Mouse (Mus musculus) limb, embryonic 12.5 days (tissue): ENCODE results near the gene Lins1. TPM values are rescaled to one million over a fixed set of nuclear protein-coding genes. Genes with fewer than 3 reads are reported as not detected.

Source experiments
- ATAC-seq: fragments of 200-750 bp; cut with Nextera tagmentation; 2 replicates; pipeline ENCODE4 v1.8.0; 2017; ENCODE audit warnings: low read depth, moderate TSS enrichment; ENCODE audit not compliant: insufficient number of reproducible peaks, insufficient read depth, low FRiP score, low TSS enrichment
- H3K27ac ChIP-seq: fragments of 300-500 bp; sonication (generic); 2 replicates; pipeline ENCODE4 v1.5.1; 2016; ENCODE audit warnings: mild to moderate bottlenecking, moderate library complexity
- H3K27me3 ChIP-seq: fragments of 300-500 bp; sonication (generic); 2 replicates; pipeline ENCODE4 v1.6.1; 2016; ENCODE audit warnings: mild to moderate bottlenecking, moderate library complexity
- H3K36me3 ChIP-seq: fragments of 300-500 bp; sonication (generic); 2 replicates; pipeline ENCODE4 v1.6.1; 2016; ENCODE audit warnings: mild to moderate bottlenecking, moderate library complexity
- H3K4me1 ChIP-seq: fragments of 300-500 bp; sonication (generic); replicated peaks from 2 replicates; pipeline ENCODE4 v1.6.1; 2016
- H3K4me2 ChIP-seq: fragments of 300-500 bp; sonication (generic); 2 replicates; pipeline ENCODE4 v1.6.1; 2016; ENCODE audit warnings: mild to moderate bottlenecking, moderate library complexity
- H3K4me3 ChIP-seq: fragments of 300-500 bp; sonication (generic); replicated peaks from 2 replicates; pipeline ENCODE4 v1.5.1; 2016; ENCODE audit warnings: mild to moderate bottlenecking
- H3K9ac ChIP-seq: fragments of 300-500 bp; sonication (generic); replicated peaks from 2 replicates; pipeline ENCODE4 v1.6.1; 2016; ENCODE audit warnings: mild to moderate bottlenecking, moderate library complexity
- H3K9me3 ChIP-seq: fragments of 300-500 bp; sonication (generic); 2 replicates; pipeline ENCODE4 v1.6.1; 2016; ENCODE audit warnings: mild to moderate bottlenecking, moderate library complexity
- WGBS: fragments of 180-500 bp; shearing (Covaris S2); methylation state at CpG from one replicate; pipeline ENCODE4 v1.1.7; 2016; 5-methylcytosine and 5-hydroxymethylcytosine counted together
- polyA plus RNA-seq: library from polyadenylated mRNA; unstranded; fragments of >200 nt; fragmentation: Nextera tagmentation; extraction: Ambion mirVana; gene quantifications from 2 replicates; pipeline ENCODE4 v1.2.1, GENCODE M21; 2016

Gene Lins1
- 19.3 and 25.6 TPM in 2 replicates for polyA plus RNA-seq

GRCm38 (mm10) chr7:66689620-66690360, at the start of gene Lins1:
Gene Lins1 (plus strand): TSS chr7:66689889.
- ATAC-seq = peak; percentile 99
- Histone ChIP-seq H3K36me3 (peaks cover 10% of the 10 kb centered on the region; the same call in 1 of the 2 replicates), H3K9me3 (no peaks in the 10 kb centered on the region), H3K4me3 (peak within 1 kb of the TSS; percentile 77), H3K9ac (peak within 1 kb of the TSS; percentile 79), H3K4me2 (peak within 1 kb of the TSS; percentile 93), H3K27ac (peak within 1 kb of the TSS; percentile 92), H3K27me3 (no peaks in the 10 kb centered on the region), H3K4me1 (peaks cover 13% of the 10 kb centered on the region)
- WGBS = under 1% methylated on average over 51 of the region's 52 CpGs

DNA sequence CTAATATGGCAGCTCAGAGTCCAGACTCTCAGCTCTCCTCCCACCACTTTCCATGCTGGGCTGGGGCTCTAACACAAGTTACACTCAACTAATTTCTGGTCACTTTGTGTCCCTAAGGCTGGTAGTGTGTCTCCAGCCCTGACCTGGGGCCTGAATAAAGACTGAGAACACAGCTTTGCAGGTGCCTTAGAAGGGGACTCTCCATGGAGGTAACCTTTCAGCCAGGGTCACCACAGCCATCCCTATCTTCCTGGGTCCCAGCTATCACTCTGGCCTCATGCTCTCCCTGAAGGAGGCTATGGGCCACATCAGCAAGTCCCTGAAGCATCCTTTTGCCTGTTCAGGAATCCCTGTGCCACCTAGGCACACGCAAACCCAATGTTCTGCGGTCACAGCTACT, 44.0 kb upstream of the Lins1 start:
- Histone ChIP-seq H3K27ac (no peak overlapping the region), H3K4me3 (no peak overlapping the region), H3K4me2 (no peak overlapping the region), H3K27me3 (no peaks in the 10 kb centered on the region), H3K4me1 (no peaks in the 10 kb centered on the region), H3K36me3 (peaks cover 39% of the 10 kb centered on the region), H3K9ac (no peak overlapping the region), H3K9me3 (no peaks in the 10 kb centered on the region)
- 99% methylated on average over 2 of the region's 2 CpGs for WGBS
- ATAC-seq = no peak

GRCm38 (mm10) chr7:66649181-66649580, 40.5 kb upstream of the Lins1 start:
- no peak overlapping the region for H3K4me2 ChIP-seq
- no peak overlapping the region for H3K27ac ChIP-seq
- no peak overlapping the region for H3K9ac ChIP-seq
- no peaks in the 10 kb centered on the region for H3K4me1 ChIP-seq
- H3K4me3 ChIP-seq = no peak overlapping the region
- H3K27me3 ChIP-seq = no peaks in the 10 kb centered on the region
- H3K36me3 ChIP-seq = peaks cover 52% of the 10 kb centered on the region
- 93% methylated on average over 2 of the region's 2 CpGs for WGBS
- no peaks in the 10 kb centered on the region for H3K9me3 ChIP-seq
- no peak for ATAC-seq

- no peaks in the 10 kb centered on the region for H3K4me1 ChIP-seq
- no peak overlapping the region for H3K9ac ChIP-seq
- ATAC-seq = no peak
- no peak overlapping the region for H3K27ac ChIP-seq
- H3K36me3 ChIP-seq = peaks cover 66% of the 10 kb centered on the region
- no peaks in the 10 kb centered on the region for H3K27me3 ChIP-seq
- no peak overlapping the region for H3K4me2 ChIP-seq
- H3K4me3 ChIP-seq = no peak overlapping the region
- 62% methylated on average over 5 of the region's 5 CpGs for WGBS
- H3K9me3 ChIP-seq = no peaks in the 10 kb centered on the region
Observed at GRCm38 (mm10) chr7:66650883-66651282, 38.8 kb upstream of the Lins1 start.

- WGBS = 89% methylated on average over 4 of the region's 4 CpGs
- no peaks in the 10 kb centered on the region for H3K4me1 ChIP-seq
- H3K4me2 ChIP-seq = no peak overlapping the region
- no peak overlapping the region for H3K27ac ChIP-seq
- no peak for ATAC-seq
- no peaks in the 10 kb centered on the region for H3K9me3 ChIP-seq
- H3K9ac ChIP-seq = no peak overlapping the region
- H3K27me3 ChIP-seq = no peaks in the 10 kb centered on the region
- H3K4me3 ChIP-seq = no peak overlapping the region
- peaks cover 69% of the 10 kb centered on the region for H3K36me3 ChIP-seq
Observed at GRCm38 (mm10) chr7:66652216-66652615, 37.5 kb upstream of the Lins1 start.

GRCm38 (mm10) chr7:66653596-66653995, 36.1 kb upstream of the Lins1 start:
- Histone ChIP-seq H3K4me2 (no peak overlapping the region), H3K4me1 (no peaks in the 10 kb centered on the region), H3K27ac (no peak overlapping the region), H3K36me3 (peaks cover 73% of the 10 kb centered on the region), H3K9ac (no peak overlapping the region), H3K27me3 (no peaks in the 10 kb centered on the region), H3K9me3 (no peaks in the 10 kb centered on the region), H3K4me3 (no peak overlapping the region)
- 93% methylated on average over 9 of the region's 9 CpGs for WGBS
- ATAC-seq = no peak

- H3K9ac ChIP-seq = no peak overlapping the region
- H3K27ac ChIP-seq = no peak overlapping the region
- no peaks in the 10 kb centered on the region for H3K27me3 ChIP-seq
- H3K4me1 ChIP-seq = no peaks in the 10 kb centered on the region
- no peak overlapping the region for H3K4me3 ChIP-seq
- H3K4me2 ChIP-seq = no peak overlapping the region
- WGBS = 92% methylated on average over 9 of the region's 9 CpGs
- no peaks in the 10 kb centered on the region for H3K9me3 ChIP-seq
- H3K36me3 ChIP-seq = peaks cover 81% of the 10 kb centered on the region
- ATAC-seq = no peak
Observed at GRCm38 (mm10) chr7:66655471-66655870, 34.2 kb upstream of the Lins1 start.

DNA sequence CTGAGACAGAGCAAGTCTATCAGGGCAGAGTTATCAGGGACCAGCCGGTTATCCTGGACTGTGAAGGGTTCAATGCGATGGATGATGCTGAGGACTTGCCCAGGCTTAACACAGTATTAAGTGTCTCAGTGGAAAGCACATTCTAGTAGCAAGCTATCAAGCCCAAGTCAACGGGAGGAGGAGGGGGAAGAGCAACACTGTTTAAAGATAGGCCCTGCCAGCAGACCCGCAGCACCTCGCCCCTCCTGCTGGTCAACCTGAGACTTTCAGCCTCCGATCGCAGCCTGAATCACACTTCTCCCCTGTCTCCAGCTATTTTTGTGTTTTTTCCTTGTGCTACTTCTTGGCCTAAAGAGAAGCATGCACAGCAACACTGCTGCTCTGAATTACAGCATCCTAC, 29.4 kb upstream of the Lins1 start:
- 79% methylated on average over 7 of the region's 7 CpGs for WGBS
- H3K4me2 ChIP-seq = no peak overlapping the region
- H3K27ac ChIP-seq = no peak overlapping the region
- no peak overlapping the region for H3K4me3 ChIP-seq
- ATAC-seq = no peak
- H3K9me3 ChIP-seq = no peaks in the 10 kb centered on the region
- no peaks in the 10 kb centered on the region for H3K4me1 ChIP-seq
- H3K36me3 ChIP-seq = peaks cover 51% of the 10 kb centered on the region
- no peak overlapping the region for H3K9ac ChIP-seq
- H3K27me3 ChIP-seq = no peaks in the 10 kb centered on the region

- 81% methylated on average over 8 of the region's 8 CpGs for WGBS
- no peak overlapping the region for H3K4me2 ChIP-seq
Observed at GRCm38 (mm10) chr7:66660972-66661371, 28.7 kb upstream of the Lins1 start.

GRCm38 (mm10) chr7:66661572-66661971, 28.1 kb upstream of the Lins1 start:
- Histone ChIP-seq H3K4me3 (no peak overlapping the region), H3K27me3 (no peaks in the 10 kb centered on the region), H3K9ac (no peak overlapping the region), H3K4me2 (no peak overlapping the region), H3K9me3 (no peaks in the 10 kb centered on the region), H3K4me1 (no peaks in the 10 kb centered on the region), H3K27ac (no peak overlapping the region), H3K36me3 (peaks cover 46% of the 10 kb centered on the region)
- 24% methylated on average over 8 of the region's 8 CpGs for WGBS
- no peak for ATAC-seq

More at GRCm38 (mm10) chr7:66660972-66661371, 28.7 kb upstream of the Lins1 start:
- Histone ChIP-seq H3K9me3 (no peaks in the 10 kb centered on the region), H3K27ac (no peak overlapping the region), H3K4me1 (no peaks in the 10 kb centered on the region), H3K4me3 (no peak overlapping the region), H3K27me3 (no peaks in the 10 kb centered on the region), H3K36me3 (peaks cover 47% of the 10 kb centered on the region), H3K9ac (0 out of 2 replicates have a peak overlapping the region, but pooled peaks have one; percentile 12)
- ATAC-seq = no peak

DNA sequence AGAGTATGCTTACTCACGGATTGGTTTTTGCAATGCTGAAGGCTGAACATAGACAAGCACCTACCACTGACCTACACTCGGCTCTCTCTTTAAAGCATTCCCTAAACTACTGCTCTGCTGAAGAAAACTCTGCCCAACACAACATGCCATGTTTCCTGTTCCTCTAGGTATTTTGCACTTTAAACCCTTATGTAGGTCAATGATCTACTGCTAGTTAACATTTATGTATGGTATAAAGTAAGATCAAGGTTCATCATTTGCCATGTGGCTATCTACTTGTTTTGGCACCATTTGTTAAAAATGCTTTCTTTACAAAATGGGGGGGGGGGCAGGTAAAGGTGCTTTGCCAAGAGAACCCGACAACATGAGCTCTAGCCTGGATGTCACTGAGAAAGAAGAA, 26.1 kb upstream of the Lins1 start:
- Histone ChIP-seq H3K9me3 (peaks cover 3% of the 10 kb centered on the region), H3K36me3 (peaks cover 34% of the 10 kb centered on the region), H3K4me2 (no peak overlapping the region), H3K27ac (no peak overlapping the region), H3K27me3 (no peaks in the 10 kb centered on the region), H3K4me1 (no peaks in the 10 kb centered on the region), H3K4me3 (no peak overlapping the region), H3K9ac (no peak overlapping the region)
- WGBS = 92% methylated on average over 3 of the region's 3 CpGs
- no peak for ATAC-seq

DNA sequence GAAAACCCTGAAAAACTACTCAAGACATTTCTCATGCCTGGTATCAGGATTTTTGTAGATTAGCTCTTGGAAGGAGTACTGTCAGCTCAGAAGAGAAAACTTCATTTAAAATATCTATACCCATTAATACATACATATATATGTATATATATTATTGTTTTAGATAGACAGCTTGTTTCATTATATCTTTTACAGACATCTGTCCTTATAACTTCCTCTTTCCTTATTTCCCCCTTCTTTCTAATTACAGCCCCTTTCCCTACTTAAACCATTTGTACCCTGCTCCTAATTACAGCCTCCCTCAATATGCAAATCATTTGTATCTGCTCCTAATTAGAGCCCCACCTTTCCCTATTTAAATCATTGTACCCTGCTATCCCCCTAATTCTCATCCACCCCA, 22.6 kb upstream of the Lins1 start:
- no peak overlapping the region for H3K4me2 ChIP-seq
- H3K9me3 ChIP-seq = peaks cover 12% of the 10 kb centered on the region
- H3K36me3 ChIP-seq = peaks cover 43% of the 10 kb centered on the region
- no peak overlapping the region for H3K4me3 ChIP-seq
- H3K4me1 ChIP-seq = no peaks in the 10 kb centered on the region
- H3K9ac ChIP-seq = no peak overlapping the region
- H3K27me3 ChIP-seq = no peaks in the 10 kb centered on the region
- no peak for ATAC-seq
- H3K27ac ChIP-seq = no peak overlapping the region
